Mouse (Mus musculus): ENCODE measurements around the gene Napsa. TPM values are rescaled to one million over a fixed set of nuclear protein-coding genes. Genes with fewer than 3 reads are reported as not detected.

Napsa gene
- polyA plus RNA-seq, 1 experiment, result not detected

DNA sequence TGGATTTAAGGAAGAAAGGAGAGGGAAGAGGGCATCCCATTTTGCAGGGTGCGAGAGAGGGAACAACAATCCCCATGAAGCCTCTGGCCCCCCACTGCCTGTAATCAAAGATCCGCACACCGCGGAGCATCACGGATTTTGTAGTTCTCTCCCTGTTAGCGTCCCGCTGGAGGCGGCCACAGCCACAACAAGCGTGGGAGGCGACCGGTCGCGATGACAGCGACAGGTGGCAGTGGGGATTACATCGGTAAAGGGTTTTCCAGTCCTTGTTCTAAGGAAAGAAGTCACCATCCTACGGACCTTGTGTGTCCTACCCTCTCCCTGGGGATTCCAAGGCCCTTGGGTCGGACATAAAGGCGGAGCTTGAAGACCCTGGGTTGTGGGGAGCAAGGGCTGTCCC lies 14.8 kb downstream of the Napsa start:
- H3ac ChIP-seq (ENCODE audit: control insufficient read depth, insufficient read length, low read depth), result no peak overlapping the region
- H3K27me3 ChIP-seq (ENCODE audit: control insufficient read depth, insufficient read depth, insufficient read length), result peaks cover 54% of the 10 kb centered on the region
- no peaks in the 10 kb centered on the region for H3K36me3 ChIP-seq (ENCODE audit: control insufficient read depth, insufficient read depth)
- no peak overlapping the region for H3K4me3 ChIP-seq (ENCODE audit: insufficient read depth, poor library complexity, severe bottlenecking)
- no peaks in the 10 kb centered on the region for H3K79me3 ChIP-seq (ENCODE audit: low read depth)
- no peaks in the 10 kb centered on the region for H3K79me2 ChIP-seq (ENCODE audit: control insufficient read depth, insufficient read depth)
- no peak for TF ChIP-seq FOSL1 (IDR thresholded peaks at IDR 0.05; ENCODE audit: insufficient read depth, low read length, poor library complexity, severe bottlenecking)
- no peak for TF ChIP-seq USF1 (IDR thresholded peaks at IDR 0.05; ENCODE audit: low read depth)
- TF ChIP-seq MYOG (IDR thresholded peaks at IDR 0.05; ENCODE audit: control insufficient read depth, extremely low read depth, insufficient read length), result no peak
- no peak for TF ChIP-seq MYOD1 (IDR thresholded peaks at IDR 0.05; ENCODE audit: control insufficient read depth, insufficient read length, low read depth)
- TF ChIP-seq CTCF (IDR thresholded peaks at IDR 0.05; ENCODE audit: control insufficient read depth, insufficient read depth, insufficient read length), result no peak
- no peak for TF ChIP-seq MAX (IDR thresholded peaks at IDR 0.05)
- no peak for TF ChIP-seq CEBPB (IDR thresholded peaks at IDR 0.05; ENCODE audit: low read depth)

- Histone ChIP-seq H3K36me3 (ENCODE audit: control insufficient read depth, insufficient read depth) (no peaks in the 10 kb centered on the region), H3ac (ENCODE audit: control insufficient read depth, insufficient read length, low read depth) (no peak overlapping the region), H3K27me3 (ENCODE audit: control insufficient read depth, insufficient read depth, insufficient read length) (peaks cover 50% of the 10 kb centered on the region), H3K79me3 (ENCODE audit: low read depth) (no peaks in the 10 kb centered on the region), H3K79me2 (ENCODE audit: control insufficient read depth, insufficient read depth) (no peaks in the 10 kb centered on the region), H3K4me3 (ENCODE audit: insufficient read depth, poor library complexity, severe bottlenecking) (no peak overlapping the region)
- TF ChIP-seq CEBPB (IDR thresholded peaks at IDR 0.05; ENCODE audit: low read depth), result no peak
- no peak for TF ChIP-seq FOSL1 (IDR thresholded peaks at IDR 0.05; ENCODE audit: insufficient read depth, low read length, poor library complexity, severe bottlenecking)
- TF ChIP-seq USF1 (IDR thresholded peaks at IDR 0.05; ENCODE audit: low read depth), result no peak
- TF ChIP-seq MYOD1 (IDR thresholded peaks at IDR 0.05; ENCODE audit: control insufficient read depth, insufficient read length, low read depth), result no peak
- TF ChIP-seq MAX (IDR thresholded peaks at IDR 0.05), result no peak
- no peak for TF ChIP-seq MYOG (IDR thresholded peaks at IDR 0.05; ENCODE audit: control insufficient read depth, extremely low read depth, insufficient read length)
- no peak for TF ChIP-seq CTCF (IDR thresholded peaks at IDR 0.05; ENCODE audit: control insufficient read depth, insufficient read depth, insufficient read length)
These were observed 15.5 kb downstream of the Napsa start for GRCm38 (mm10) chr7:44587676-44588075.

- Histone ChIP-seq H3K36me3 (ENCODE audit: control insufficient read depth, insufficient read depth) (no peaks in the 10 kb centered on the region), H3ac (ENCODE audit: control insufficient read depth, insufficient read length, low read depth) (no peak overlapping the region), H3K79me3 (ENCODE audit: low read depth) (no peaks in the 10 kb centered on the region), H3K4me3 (ENCODE audit: insufficient read depth, poor library complexity, severe bottlenecking) (no peak overlapping the region), H3K27me3 (ENCODE audit: control insufficient read depth, insufficient read depth, insufficient read length) (peaks cover 48% of the 10 kb centered on the region), H3K79me2 (ENCODE audit: control insufficient read depth, insufficient read depth) (no peaks in the 10 kb centered on the region)
- TF ChIP-seq USF1 (IDR thresholded peaks at IDR 0.05; ENCODE audit: low read depth) (no peak), MAX (IDR thresholded peaks at IDR 0.05) (no peak), CEBPB (IDR thresholded peaks at IDR 0.05; ENCODE audit: low read depth) (no peak), FOSL1 (IDR thresholded peaks at IDR 0.05; ENCODE audit: insufficient read depth, low read length, poor library complexity, severe bottlenecking) (no peak), CTCF (IDR thresholded peaks at IDR 0.05; ENCODE audit: control insufficient read depth, insufficient read depth, insufficient read length) (no peak), MYOD1 (IDR thresholded peaks at IDR 0.05; ENCODE audit: control insufficient read depth, insufficient read length, low read depth) (no peak), MYOG (IDR thresholded peaks at IDR 0.05; ENCODE audit: control insufficient read depth, extremely low read depth, insufficient read length) (no peak)
These were observed 16.2 kb downstream of the Napsa start for GRCm38 (mm10) chr7:44588338-44588737.

- H3K27me3 ChIP-seq (ENCODE audit: control insufficient read depth, insufficient read depth, insufficient read length), result peaks cover 48% of the 10 kb centered on the region
- H3ac ChIP-seq (ENCODE audit: control insufficient read depth, insufficient read length, low read depth), result no peak overlapping the region
- H3K79me2 ChIP-seq (ENCODE audit: control insufficient read depth, insufficient read depth), result no peaks in the 10 kb centered on the region
- H3K79me3 ChIP-seq (ENCODE audit: low read depth), result no peaks in the 10 kb centered on the region
- no peak overlapping the region for H3K4me3 ChIP-seq (ENCODE audit: insufficient read depth, poor library complexity, severe bottlenecking)
- TF ChIP-seq CTCF (IDR thresholded peaks at IDR 0.05; ENCODE audit: control insufficient read depth, insufficient read depth, insufficient read length) (no peak), MAX (IDR thresholded peaks at IDR 0.05) (no peak), MYOD1 (IDR thresholded peaks at IDR 0.05; ENCODE audit: control insufficient read depth, insufficient read length, low read depth) (no peak), CEBPB (IDR thresholded peaks at IDR 0.05; ENCODE audit: low read depth) (no peak), USF1 (IDR thresholded peaks at IDR 0.05; ENCODE audit: low read depth) (no peak), MYOG (IDR thresholded peaks at IDR 0.05; ENCODE audit: control insufficient read depth, extremely low read depth, insufficient read length) (no peak), FOSL1 (IDR thresholded peaks at IDR 0.05; ENCODE audit: insufficient read depth, low read length, poor library complexity, severe bottlenecking) (no peak)
- H3K36me3 ChIP-seq (ENCODE audit: control insufficient read depth, insufficient read depth), result no peaks in the 10 kb centered on the region
These were observed 17.0 kb downstream of the Napsa start for GRCm38 (mm10) chr7:44589149-44589548.

DNA sequence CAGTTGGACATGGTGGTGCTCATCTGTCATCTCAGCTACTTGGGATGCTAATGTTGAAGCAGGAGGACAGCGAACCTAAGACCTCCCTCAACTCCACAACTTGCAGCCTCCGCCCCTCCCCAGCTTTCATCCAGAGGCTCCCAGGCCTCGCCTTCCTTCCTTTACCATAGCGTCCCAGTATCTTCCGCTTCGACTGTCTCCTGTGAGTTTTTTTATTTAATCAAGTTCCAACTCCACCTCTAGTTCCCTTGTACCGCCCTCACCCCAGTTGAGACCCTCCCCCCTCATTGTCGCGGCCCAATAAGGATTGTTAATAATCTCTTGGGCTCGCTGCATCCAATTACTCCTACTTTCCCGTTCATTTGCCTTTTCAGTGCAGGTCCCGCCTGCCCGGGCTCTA lies 17.8 kb downstream of the Napsa start:
- no peak overlapping the region for H3K4me3 ChIP-seq (ENCODE audit: insufficient read depth, poor library complexity, severe bottlenecking)
- no peak for TF ChIP-seq CTCF (IDR thresholded peaks at IDR 0.05; ENCODE audit: control insufficient read depth, insufficient read depth, insufficient read length)
- no peak for TF ChIP-seq MYOG (IDR thresholded peaks at IDR 0.05; ENCODE audit: control insufficient read depth, extremely low read depth, insufficient read length)
- no peak for TF ChIP-seq MYOD1 (IDR thresholded peaks at IDR 0.05; ENCODE audit: control insufficient read depth, insufficient read length, low read depth)
- no peak for TF ChIP-seq USF1 (IDR thresholded peaks at IDR 0.05; ENCODE audit: low read depth)
- TF ChIP-seq MAX (IDR thresholded peaks at IDR 0.05), result no peak

More for the DNA sequence above, 17.8 kb downstream of the Napsa start:
- Histone ChIP-seq H3ac (ENCODE audit: control insufficient read depth, insufficient read length, low read depth) (no peak overlapping the region), H3K79me3 (ENCODE audit: low read depth) (no peaks in the 10 kb centered on the region), H3K36me3 (ENCODE audit: control insufficient read depth, insufficient read depth) (no peaks in the 10 kb centered on the region), H3K79me2 (ENCODE audit: control insufficient read depth, insufficient read depth) (no peaks in the 10 kb centered on the region), H3K27me3 (ENCODE audit: control insufficient read depth, insufficient read depth, insufficient read length) (peaks cover 48% of the 10 kb centered on the region)
